Mouse (Mus musculus): ENCODE measurements around the gene Susd5. TPM values are rescaled to one million over a fixed set of nuclear protein-coding genes. Genes with fewer than 3 reads are reported as not detected.

Gene Susd5
- total RNA-seq (2021) = 1 to 10 TPM in 1 of 2 experiments, under 1 TPM in 1; 0.73 to 1.1 TPM
- long read RNA-seq, experiment 1, full-length matches to known transcripts = 2 of 3 reads
- long read RNA-seq, experiment 1, partial matches to known transcripts = 0 of 3 reads
- long read RNA-seq, experiment 1, other reads (novel, unspliced or antisense) = 1 of 3 reads
- long read RNA-seq, experiment 2, full-length matches to known transcripts = 3 of 3 reads
- long read RNA-seq, experiment 2, partial matches to known transcripts = 0 of 3 reads
- long read RNA-seq, experiment 2, other reads (novel, unspliced or antisense) = 0 of 3 reads

GRCm38 (mm10) chr9:114057090-114057796 is at the start of gene Susd5:
Gene Susd5 (plus strand): TSS chr9:114057140.
- intact Hi-C loops (cut with DNase I) = no loop called here
- DNase-seq = no peak

DNA sequence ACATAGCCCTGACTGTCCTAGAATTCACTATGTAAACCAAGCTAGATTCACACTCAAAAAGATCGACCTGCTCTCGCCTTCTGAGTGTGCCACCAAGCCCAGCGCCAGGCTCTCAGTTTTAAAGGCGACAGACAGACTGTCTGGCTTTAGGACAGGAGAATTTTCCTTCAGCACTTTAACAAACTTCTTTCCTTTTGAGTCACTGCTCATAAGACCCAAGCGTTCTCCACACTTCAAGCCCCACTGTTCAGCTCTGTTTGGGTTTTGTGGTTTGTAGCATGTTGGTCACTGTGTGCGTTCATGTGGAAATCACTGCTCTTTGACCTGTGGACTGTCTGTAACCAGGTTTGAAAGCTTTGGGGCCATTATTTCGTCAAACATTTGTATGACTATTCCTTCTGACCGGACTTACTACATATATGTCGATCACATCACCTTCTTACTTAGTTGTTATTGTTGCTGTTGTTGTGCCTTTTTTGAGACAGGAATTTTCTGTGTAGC is 49.0 kb upstream of the Susd5 start:
- intact Hi-C loops (cut with DNase I) = no loop called here
- DNase-seq = no peak

- intact Hi-C loops (cut with DNase I) = no loop called here
- DNase-seq = no peak
Observed at GRCm38 (mm10) chr9:114009526-114009925, 47.4 kb upstream of the Susd5 start.

DNA sequence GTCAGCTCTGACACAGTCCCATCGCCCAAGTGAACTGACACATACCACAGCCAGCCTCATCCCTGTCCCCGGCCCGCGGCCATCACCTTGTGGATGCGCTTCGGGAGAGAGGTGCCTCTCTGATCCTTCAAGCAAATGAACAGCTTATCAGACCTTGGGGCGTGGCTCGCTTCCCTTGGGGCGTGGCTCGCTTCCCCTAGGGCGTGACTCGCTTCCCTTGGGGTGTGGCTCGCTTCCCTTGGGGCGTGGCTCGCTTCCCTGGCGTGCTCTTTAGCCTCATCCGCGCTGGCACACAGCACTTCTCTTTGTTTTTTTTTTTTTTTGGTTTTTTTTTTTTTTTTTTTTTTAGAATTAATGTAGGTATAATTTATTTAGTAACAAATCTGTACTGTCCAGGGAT is 45.7 kb upstream of the Susd5 start:
- no peak for DNase-seq
- intact Hi-C loops (cut with DNase I) = no loop called here

- intact Hi-C loops (cut with DNase I) = no loop called here
Observed at GRCm38 (mm10) chr9:114014034-114014433, 42.9 kb upstream of the Susd5 start.

DNA sequence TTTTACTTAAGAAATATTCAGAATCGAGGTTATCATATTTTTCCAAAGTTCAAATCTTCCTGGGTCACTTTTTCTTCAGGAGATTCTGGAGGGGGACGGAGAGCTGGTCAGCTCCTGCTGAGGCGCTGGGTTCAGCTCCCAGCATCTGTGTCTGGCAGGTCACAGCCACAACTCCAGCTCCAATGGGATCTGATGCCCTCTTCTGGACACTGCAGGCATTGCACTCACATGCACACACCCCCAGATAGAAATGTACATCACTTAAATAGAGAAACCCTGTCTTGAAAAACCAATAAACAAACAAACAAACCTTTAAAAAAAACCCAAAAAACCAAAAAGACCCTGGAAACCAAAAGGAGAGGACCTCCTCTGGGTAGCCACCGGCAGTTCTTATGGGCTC is 41.2 kb upstream of the Susd5 start:
- intact Hi-C loops (cut with DNase I) = no loop called here
- no peak for DNase-seq

More at GRCm38 (mm10) chr9:114014034-114014433, 42.9 kb upstream of the Susd5 start:
- DNase-seq = no peak

GRCm38 (mm10) chr9:114016402-114016801 is 40.5 kb upstream of the Susd5 start:
- DNase-seq = no peak
- intact Hi-C loops (cut with DNase I) = no loop called here

DNA sequence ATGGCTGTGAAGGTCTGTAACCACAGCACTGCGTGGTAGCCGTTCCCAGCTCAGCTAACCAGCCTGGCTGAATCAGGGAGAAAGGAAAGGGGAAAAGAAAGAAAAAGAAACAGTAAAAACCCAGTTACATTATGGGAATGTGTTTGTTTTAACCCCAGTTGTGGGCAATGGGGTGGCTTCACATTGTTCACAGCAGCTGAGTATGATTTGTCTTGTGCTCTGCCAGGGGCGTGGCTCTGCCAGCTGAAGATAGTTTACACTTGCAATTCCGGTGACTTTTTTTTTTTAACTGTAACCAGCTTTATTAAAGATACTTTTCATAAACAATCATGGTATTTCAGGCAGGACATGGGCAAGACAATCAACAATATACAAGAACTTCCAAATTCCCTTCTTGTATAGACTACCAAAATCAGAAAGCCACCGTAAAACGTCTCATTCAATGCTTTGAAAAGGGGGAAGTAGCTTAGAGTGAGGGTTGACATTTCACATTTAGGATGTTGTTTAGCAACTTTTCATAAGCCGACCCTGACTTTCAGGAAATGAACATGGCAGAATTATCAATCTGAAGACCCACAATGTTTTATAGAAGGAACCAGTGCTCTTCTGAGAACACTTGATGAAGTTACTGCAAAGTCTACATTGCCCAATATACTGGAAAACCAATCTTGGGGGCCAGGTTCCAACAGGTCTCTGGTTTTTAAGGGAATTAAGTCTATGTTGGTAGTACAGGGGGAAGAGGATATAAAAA is 37.8 kb upstream of the Susd5 start:
- intact Hi-C loops (cut with DNase I) = no loop called here
- no peak for DNase-seq

- intact Hi-C loops (cut with DNase I) = no loop called here
- no peak for DNase-seq
Observed at GRCm38 (mm10) chr9:114022141-114022540, 34.8 kb upstream of the Susd5 start.

GRCm38 (mm10) chr9:114025182-114025581 is 31.8 kb upstream of the Susd5 start:
- DNase-seq = no peak
- intact Hi-C loops (cut with DNase I) = no loop called here

DNA sequence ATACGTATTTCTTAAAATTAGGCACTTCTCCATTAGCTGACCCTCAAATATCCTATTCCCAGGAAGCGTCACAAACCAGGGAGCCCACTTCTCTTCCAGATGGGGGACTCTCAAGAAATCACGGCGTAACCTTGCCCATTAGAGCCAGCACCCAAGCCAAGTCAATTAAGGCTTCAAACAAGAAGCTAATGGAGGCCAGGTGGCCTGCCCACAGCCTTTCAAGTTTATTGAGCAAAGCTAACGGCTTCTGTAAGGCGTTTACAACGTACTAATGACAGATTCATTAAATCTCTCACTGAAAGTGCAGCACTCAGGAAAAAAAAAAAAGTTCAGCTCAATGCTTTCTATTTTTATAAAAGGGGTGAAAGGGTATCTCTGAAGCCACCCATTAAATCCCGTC is 31.1 kb upstream of the Susd5 start:
- no peak for DNase-seq
- intact Hi-C loops (cut with DNase I) = no loop called here

DNA sequence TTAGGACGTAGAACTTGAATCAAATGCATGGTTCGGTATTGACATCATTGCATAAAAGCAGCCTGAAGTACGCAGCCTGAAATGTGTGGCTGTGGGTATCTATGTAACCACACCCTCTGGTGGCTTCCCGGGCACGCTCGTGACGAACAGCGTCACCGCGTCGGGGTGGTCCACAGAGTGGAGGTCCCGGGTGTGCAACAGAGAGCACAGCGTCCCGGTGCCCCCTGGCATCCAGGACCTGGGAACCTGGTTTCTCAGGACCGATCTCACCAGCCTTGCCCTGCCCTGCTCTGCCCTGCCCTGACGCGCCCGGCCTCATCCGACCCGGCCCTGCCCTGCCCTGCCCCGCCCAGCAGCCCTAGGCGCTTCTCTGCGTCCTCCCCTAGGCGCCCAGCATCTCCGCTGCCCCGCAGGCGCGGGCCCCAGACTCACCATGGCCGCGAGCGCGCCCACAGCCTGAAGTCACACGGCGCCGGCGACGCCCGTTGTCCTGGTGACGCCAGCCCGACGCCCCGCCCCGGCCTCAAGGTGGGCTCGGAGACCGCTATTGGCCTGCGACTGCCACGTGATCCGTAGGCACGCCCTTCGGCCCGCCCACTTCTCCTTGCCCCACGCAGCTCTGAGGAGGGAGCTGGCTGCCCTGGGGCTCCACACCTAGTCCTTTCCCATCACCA is 30.5 kb upstream of the Susd5 start:
- intact Hi-C loops (cut with DNase I) = no loop called here
- peak; percentile 40 to 64 for DNase-seq

DNA sequence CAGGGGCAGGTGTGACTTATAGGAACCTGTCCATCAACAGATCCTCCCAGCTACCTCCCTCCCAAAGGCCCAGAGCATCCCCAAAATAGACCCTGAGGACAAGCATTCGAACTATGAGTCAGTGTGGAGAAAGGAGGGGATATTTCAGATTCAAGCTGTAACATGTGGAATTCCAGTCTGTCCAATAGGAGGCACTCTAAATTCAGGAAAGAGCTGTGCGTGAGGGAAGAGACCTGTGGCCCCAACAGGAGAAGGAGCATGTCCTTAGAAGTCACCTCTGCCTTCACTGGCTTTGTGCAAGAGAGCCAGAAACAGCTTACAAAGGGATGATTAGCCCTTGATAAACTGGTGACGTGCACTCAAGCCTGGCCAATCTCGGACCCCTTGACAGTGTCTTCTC is 16.0 kb upstream of the Susd5 start:
- intact Hi-C loops (cut with DNase I) = no loop called here
- DNase-seq = no peak

GRCm38 (mm10) chr9:114042490-114042889 is 14.4 kb upstream of the Susd5 start:
- DNase-seq = no peak
- intact Hi-C loops (cut with DNase I) = no loop called here

DNA sequence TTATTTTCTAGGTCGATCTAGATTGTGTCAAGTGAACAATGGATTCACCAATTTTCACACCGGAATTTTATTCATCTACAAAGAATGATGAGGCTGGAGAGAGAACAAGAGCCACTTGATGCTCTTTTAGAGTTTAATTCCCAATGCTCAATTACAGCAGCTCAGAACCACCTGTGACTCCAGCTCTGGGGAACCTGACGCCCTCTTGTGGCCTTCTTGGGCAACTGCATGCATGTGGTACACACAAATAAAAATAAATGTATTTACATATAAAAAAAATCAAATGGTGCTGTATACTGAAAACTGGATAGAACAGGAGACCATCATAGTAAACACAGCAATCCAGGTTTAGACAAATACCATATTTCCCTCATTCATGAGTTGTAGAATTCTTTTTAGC is 12.5 kb upstream of the Susd5 start:
- DNase-seq = no peak
- intact Hi-C loops (cut with DNase I) = no loop called here

- no peak for DNase-seq
- intact Hi-C loops (cut with DNase I) = no loop called here
Observed at GRCm38 (mm10) chr9:114046028-114046427, 10.9 kb upstream of the Susd5 start, which contains the start of gene Fbxl2. Gene Fbxl2 (minus strand): TSS chr9:114046191.

- no peak for DNase-seq
Observed at GRCm38 (mm10) chr9:114046676-114047075, 10.3 kb upstream of the Susd5 start.

GRCm38 (mm10) chr9:114050106-114050505 is 6.8 kb upstream of the Susd5 start:
- intact Hi-C loops (cut with DNase I) = no loop called here

More at GRCm38 (mm10) chr9:114046676-114047075, 10.3 kb upstream of the Susd5 start:
- intact Hi-C loops (cut with DNase I) = no loop called here

DNA sequence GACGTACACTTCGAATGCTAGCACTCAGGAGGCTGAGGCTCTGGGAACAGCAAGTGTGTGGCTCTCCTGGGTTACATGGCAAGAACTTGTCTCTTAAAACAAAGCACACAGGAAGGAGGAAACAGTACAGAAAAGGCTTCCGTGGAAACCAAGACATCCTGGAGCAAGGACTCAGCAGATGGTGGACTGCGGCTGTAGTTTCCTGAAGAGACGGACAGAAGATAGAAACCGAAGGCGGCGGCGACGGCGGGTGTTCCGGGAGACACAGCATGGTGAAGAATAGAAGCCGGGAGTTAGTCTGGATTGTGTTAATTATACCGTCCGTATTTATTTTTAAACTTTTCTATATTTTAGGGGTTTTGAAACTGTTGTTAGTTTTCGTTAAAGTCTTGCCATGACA is 6.2 kb upstream of the Susd5 start:
- DNase-seq = no peak
- intact Hi-C loops (cut with DNase I) = no loop called here

More at GRCm38 (mm10) chr9:114050106-114050505, 6.8 kb upstream of the Susd5 start:
- no peak for DNase-seq

DNA sequence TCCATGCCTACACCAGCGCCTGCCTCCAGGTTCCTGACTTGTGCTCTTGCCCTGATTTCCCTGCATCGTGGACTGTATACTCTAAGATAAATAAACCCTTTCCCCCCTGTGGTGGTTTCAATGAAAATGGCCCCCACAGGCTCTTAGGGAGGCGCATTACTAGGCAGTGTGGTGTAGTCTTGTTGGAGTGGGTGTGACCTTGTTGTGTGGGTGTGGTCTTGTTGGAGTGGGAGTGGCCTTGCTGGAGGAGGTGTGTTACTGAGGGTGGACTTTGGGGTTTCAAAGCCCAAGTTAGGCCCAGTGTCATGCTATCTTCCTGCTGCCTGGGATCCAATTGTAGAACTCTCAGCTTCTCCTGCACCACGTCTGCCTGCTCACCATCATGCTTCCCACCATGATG is 4.9 kb upstream of the Susd5 start:
- intact Hi-C loops (cut with DNase I) = no loop called here
- no peak for DNase-seq

- intact Hi-C loops (cut with DNase I) = no loop called here
- DNase-seq = no peak
Observed at GRCm38 (mm10) chr9:114052866-114053265, 4.1 kb upstream of the Susd5 start.

Measured in heart, postnatal 14 days (tissue).